Mouse (Mus musculus): ENCODE results near the gene Psma6.
A peak's percentile ranks its signal among the peaks of the same experiment; 100 is the strongest.

Gene Psma6

GRCm38 (mm10) chr12:55440416-55440815 lies 56.4 kb downstream of the Psma6 start:
- no peak for DNase-seq

GRCm38 (mm10) chr12:55442245-55442644 lies 58.2 kb downstream of the Psma6 start:
- no peak for DNase-seq

GRCm38 (mm10) chr12:55442861-55443850 lies 59.1 kb downstream of the Psma6 start:
- DNase-seq: peak; percentile 66

- DNase-seq: peak; percentile 62
Measured at GRCm38 (mm10) chr12:55444031-55444451, 60.0 kb downstream of the Psma6 start.

- no peak for DNase-seq
Measured at GRCm38 (mm10) chr12:55445583-55445982, 61.6 kb downstream of the Psma6 start.

GRCm38 (mm10) chr12:55446366-55446745 lies 62.3 kb downstream of the Psma6 start:
- DNase-seq: no peak

- DNase-seq: peak; percentile 75
Measured at GRCm38 (mm10) chr12:55446746-55447395, 62.8 kb downstream of the Psma6 start.

- DNase-seq: no peak
Measured at GRCm38 (mm10) chr12:55447396-55447760, 63.4 kb downstream of the Psma6 start.

GRCm38 (mm10) chr12:55448457-55448856 lies 64.4 kb downstream of the Psma6 start:
- DNase-seq: no peak

- no peak for DNase-seq
Measured at GRCm38 (mm10) chr12:55449048-55449447, 65.0 kb downstream of the Psma6 start.

GRCm38 (mm10) chr12:55450421-55450820 lies 66.4 kb downstream of the Psma6 start:
- peak; percentile 45 for DNase-seq

- no peak for DNase-seq
Measured at GRCm38 (mm10) chr12:55452839-55453238, 68.8 kb downstream of the Psma6 start.

- DNase-seq: no peak
Measured at GRCm38 (mm10) chr12:55453924-55454323, 69.9 kb downstream of the Psma6 start.

- no peak for DNase-seq
Measured at GRCm38 (mm10) chr12:55455206-55455605, 71.2 kb downstream of the Psma6 start.

GRCm38 (mm10) chr12:55456136-55456535 lies 72.1 kb downstream of the Psma6 start:
- no peak for DNase-seq

GRCm38 (mm10) chr12:55456893-55457292 lies 72.9 kb downstream of the Psma6 start:
- no peak for DNase-seq

GRCm38 (mm10) chr12:55459739-55460138 lies 75.7 kb downstream of the Psma6 start:
- DNase-seq: no peak

GRCm38 (mm10) chr12:55460900-55461299 lies 76.9 kb downstream of the Psma6 start:
- DNase-seq: no peak

GRCm38 (mm10) chr12:55461767-55462166 lies 77.7 kb downstream of the Psma6 start:
- DNase-seq: no peak

GRCm38 (mm10) chr12:55462456-55462855 lies 78.4 kb downstream of the Psma6 start:
- no peak for DNase-seq

GRCm38 (mm10) chr12:55463087-55463486 lies 79.1 kb downstream of the Psma6 start:
- DNase-seq: no peak

GRCm38 (mm10) chr12:55463992-55464845 lies 80.2 kb downstream of the Psma6 start:
- peak; percentile 58 for DNase-seq

- peak; percentile 72 for DNase-seq
Measured at GRCm38 (mm10) chr12:55464846-55465361, 80.9 kb downstream of the Psma6 start.
